Comparison of ENCODE assay signal across 8 mouse cellular contexts in genomic region chr5:140826796-140827195, GRCm38 (mm10). TPM values are rescaled to one million over a fixed set of nuclear protein-coding genes. Genes with fewer than 3 reads are reported as not detected.
DNase-seq lines count a peak whose midpoint lies in the region; ATAC-seq and TF ChIP-seq lines count a peak whose summit lies in the region.
"Had no signal": no experiment of that assay in that cellular context is flagged by ENCODE, and none has a peak within 500 bp of the region (broad histone marks: within the 10 kb centered on the region; RNA-seq: fewer than 3 reads in every experiment).

No protein-coding gene starts in this region.

- no peaks in the 10 kb centered on the region for H3K27me3 ChIP-seq in hindbrain, embryonic 10.5 days (ENCODE audit: insufficient read depth, poor library complexity, severe bottlenecking)
- no peaks in the 10 kb centered on the region for H3K27me3 ChIP-seq in hindbrain, embryonic 11.5 days (ENCODE audit: control insufficient read depth, insufficient read depth, low read length)
- no peaks in the 10 kb centered on the region for H3K27me3 ChIP-seq in neural tube, embryonic 12.5 days (replicated peaks)
- no peaks in the 10 kb centered on the region for H3K27me3 ChIP-seq in thymus, adult 2 months (ENCODE audit: control insufficient read depth, insufficient read depth, low read length)

- no peak for ATAC-seq in hindbrain, embryonic 11.5 days (ENCODE audit: low FRiP score)
- no peak for ATAC-seq in neural tube, embryonic 12.5 days (ENCODE audit: low FRiP score, low read depth)

- 0 out of 2 replicates have a peak overlapping the region, but pooled peaks have one; percentile 41 for H3K27ac ChIP-seq in hindbrain, embryonic 10.5 days
- no peak overlapping the region for H3K27ac ChIP-seq in hindbrain, embryonic 11.5 days (ENCODE audit: low read depth, low read length)
- no peak overlapping the region for H3K27ac ChIP-seq in neural tube, embryonic 12.5 days
- no peak overlapping the region for H3K27ac ChIP-seq in thymus, adult 2 months (ENCODE audit: control insufficient read depth, insufficient read depth, low read length)

- no peak for DNase-seq in hindbrain, embryonic 10.5 days (ENCODE audit: low spot score)
- DNase-seq in hindbrain, embryonic 11.5 days (ENCODE audit: low spot score) = no peak
- no peak for DNase-seq in neural tube, embryonic 10.5 days (ENCODE audit: extremely low spot score, low spot score)
- peak; percentile 48 for DNase-seq in kidney, postnatal 14 days
- no peak for DNase-seq in natural killer cell, adult 2 months (ENCODE audit: low spot score in 2 of 2)
- DNase-seq in thymus, adult 2 months = no peak

- no peak overlapping the region for H3K4me2 ChIP-seq in hindbrain, embryonic 11.5 days (replicated peaks; ENCODE audit: low read depth, low read length)
- peak overlapping the region; percentile 12; the same call in 1 of the 2 replicates for H3K4me2 ChIP-seq in neural tube, embryonic 12.5 days (replicated peaks)

- H3K36me3 ChIP-seq in hindbrain, embryonic 10.5 days = peaks cover 28% of the 10 kb centered on the region
- H3K36me3 ChIP-seq in hindbrain, embryonic 11.5 days (ENCODE audit: control insufficient read depth, insufficient read depth, low read length) = no peaks in the 10 kb centered on the region
- 0 out of 2 replicates have a peak, but pooled peaks cover 3% of the 10 kb centered on the region for H3K36me3 ChIP-seq in neural tube, embryonic 12.5 days
- no peaks in the 10 kb centered on the region for H3K36me3 ChIP-seq in thymus, adult 2 months (ENCODE audit: control insufficient read depth, insufficient read depth, low read length)

- TF ChIP-seq POLR2A in thymus, adult 2 months (IDR thresholded peaks at IDR 0.05; ENCODE audit: control insufficient read depth, extremely low read depth, insufficient read depth, low read length, poor library complexity) = no peak

- 0 out of 2 replicates have a peak overlapping the region, but pooled peaks have one; percentile 0 for H3K4me3 ChIP-seq in hindbrain, embryonic 10.5 days
- no peak overlapping the region for H3K4me3 ChIP-seq in hindbrain, embryonic 11.5 days (ENCODE audit: low read depth, low read length)
- H3K4me3 ChIP-seq in neural tube, embryonic 12.5 days = no peak overlapping the region
- H3K4me3 ChIP-seq in thymus, adult 2 months (ENCODE audit: control insufficient read depth, insufficient read depth, low read length) = no peak overlapping the region

- TF ChIP-seq CTCF in thymus, adult 2 months (IDR thresholded peaks at IDR 0.05; ENCODE audit: borderline replicate concordance, control insufficient read depth, extremely low read depth, insufficient read depth, low read length, poor library complexity) = no peak

- H3K4me1 ChIP-seq in hindbrain, embryonic 10.5 days (replicated peaks) = peaks cover 40% of the 10 kb centered on the region
- H3K4me1 ChIP-seq in hindbrain, embryonic 11.5 days (replicated peaks; ENCODE audit: control insufficient read depth, insufficient read depth, low read length) = peaks cover 5% of the 10 kb centered on the region; the same call in 1 of the 2 replicates
- H3K4me1 ChIP-seq in neural tube, embryonic 12.5 days = peaks cover 31% of the 10 kb centered on the region
- peaks cover 4% of the 10 kb centered on the region for H3K4me1 ChIP-seq in thymus, adult 2 months (replicated peaks; ENCODE audit: control insufficient read depth, insufficient read depth, low read length)

- H3K9ac ChIP-seq in hindbrain, embryonic 11.5 days (ENCODE audit: low read depth, low read length) = no peak overlapping the region
- H3K9ac ChIP-seq in neural tube, embryonic 12.5 days = no peak overlapping the region

- WGBS in hindbrain, embryonic 10.5 days = 19% methylated on average over 1 of the region's 1 CpGs
- 26% methylated on average over 1 of the region's 1 CpGs for WGBS in hindbrain, embryonic 11.5 days
- whole genome bisulfite sequencing in neural tube, embryonic 12.5 days = 45% methylated on average over 1 of the region's 1 CpGs
- 90% methylated on average over 1 of the region's 1 CpGs for WGBS in thymus, adult 2 months

- no peaks in the 10 kb centered on the region for H3K9me3 ChIP-seq in hindbrain, embryonic 10.5 days
- H3K9me3 ChIP-seq in hindbrain, embryonic 11.5 days (ENCODE audit: control insufficient read depth, low read length) = no peaks in the 10 kb centered on the region
- H3K9me3 ChIP-seq in neural tube, embryonic 12.5 days = no peaks in the 10 kb centered on the region
- H3K9me3 ChIP-seq: G1E had no signal

RNA-seq across cellular contexts. Expression of gene Gna12, which starts 3.4 kb away (rescaled TPM):
- 9.9 and 11.3 TPM in 2 replicates for polyA plus RNA-seq in hindbrain, embryonic 10.5 days (2016; fragmentation: Nextera tagmentation; extraction: Ambion mirVana)
- polyA plus RNA-seq in hindbrain, embryonic 11.5 days (2014; fragmentation: Nextera tagmentation; extraction: Ambion mirVana) = 17.2 and 32.3 TPM in 2 replicates
- 77.6 and 85.3 TPM in 2 replicates for polyA plus RNA-seq in neural tube, embryonic 12.5 days (2016; fragmentation: Nextera tagmentation; extraction: Ambion mirVana)
- polyA plus RNA-seq in thymus, adult 2 months (2012; rRNA removed) = 68.1 and 69.0 TPM in 2 replicates
